Mouse (Mus musculus) layer of hippocampus, adult 8-10 months (tissue): Measurements from ENCODE around the gene Naa20. TPM values are rescaled to one million over a fixed set of nuclear protein-coding genes. Genes with fewer than 3 reads are reported as not detected.
"Not testable (repeated sequence)": the region's sequence is repeated elsewhere in the genome, so short reads cannot be mapped to it uniquely, and the experiment has no call there.

Experiments
- DNase-seq, 2 experiments: peaks; one replicate each; pipeline ENCODE4 v3.0.0; 2022; ENCODE audit warnings: low spot score in 2 of 2
- total RNA-seq, 4 experiments: library from RNA; stranded (reverse); gene quantifications; 2 replicates each; pipeline ENCODE4 v1.2.4; 2022

The Naa20 gene
- total RNA-seq, 4 experiments from 2014 or later = 67.6 to 70.7 (median 69.0) TPM

DNA sequence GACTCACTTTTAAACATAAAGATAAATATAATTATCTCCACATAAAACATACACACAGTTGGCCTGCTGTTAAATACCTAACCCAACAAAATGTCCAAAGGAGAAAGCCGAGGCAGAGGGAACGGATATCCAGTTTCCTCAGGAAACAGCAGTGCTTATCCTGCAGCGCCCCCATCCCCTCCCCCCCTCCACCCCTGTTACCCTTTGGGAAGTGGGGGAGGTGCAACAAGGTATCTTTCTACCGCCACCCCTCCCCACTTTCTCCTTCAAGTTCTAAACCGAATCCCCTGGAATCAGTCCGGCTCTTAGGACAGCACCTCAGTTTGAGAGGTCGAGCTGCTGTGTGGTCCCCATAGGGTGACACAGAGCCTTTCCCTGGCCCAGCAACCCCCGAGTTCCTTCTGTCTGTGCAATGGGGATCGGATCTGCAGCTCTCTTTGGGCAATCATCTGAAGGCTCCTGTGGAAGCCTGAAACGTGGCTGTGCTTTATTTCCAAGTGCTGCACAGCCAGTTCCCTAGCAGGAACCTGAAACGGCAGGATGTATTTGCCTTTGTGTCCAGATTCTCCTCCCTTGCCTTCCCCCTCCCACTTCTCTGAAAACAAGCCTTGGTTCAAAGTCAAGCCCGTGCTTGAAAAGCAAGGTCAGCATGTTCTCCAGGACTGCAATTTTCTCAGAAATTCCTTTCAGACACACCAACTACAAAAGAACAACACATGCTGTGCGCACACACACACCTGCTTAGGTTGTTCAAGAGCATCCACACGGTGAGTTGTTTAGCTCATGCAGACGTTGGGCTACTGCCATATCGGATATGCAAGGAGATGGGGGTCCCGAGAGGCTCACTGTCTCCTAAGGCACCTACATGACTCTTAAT lies 17.6 kb upstream of the Naa20 start:
- no peak for DNase-seq

DNA sequence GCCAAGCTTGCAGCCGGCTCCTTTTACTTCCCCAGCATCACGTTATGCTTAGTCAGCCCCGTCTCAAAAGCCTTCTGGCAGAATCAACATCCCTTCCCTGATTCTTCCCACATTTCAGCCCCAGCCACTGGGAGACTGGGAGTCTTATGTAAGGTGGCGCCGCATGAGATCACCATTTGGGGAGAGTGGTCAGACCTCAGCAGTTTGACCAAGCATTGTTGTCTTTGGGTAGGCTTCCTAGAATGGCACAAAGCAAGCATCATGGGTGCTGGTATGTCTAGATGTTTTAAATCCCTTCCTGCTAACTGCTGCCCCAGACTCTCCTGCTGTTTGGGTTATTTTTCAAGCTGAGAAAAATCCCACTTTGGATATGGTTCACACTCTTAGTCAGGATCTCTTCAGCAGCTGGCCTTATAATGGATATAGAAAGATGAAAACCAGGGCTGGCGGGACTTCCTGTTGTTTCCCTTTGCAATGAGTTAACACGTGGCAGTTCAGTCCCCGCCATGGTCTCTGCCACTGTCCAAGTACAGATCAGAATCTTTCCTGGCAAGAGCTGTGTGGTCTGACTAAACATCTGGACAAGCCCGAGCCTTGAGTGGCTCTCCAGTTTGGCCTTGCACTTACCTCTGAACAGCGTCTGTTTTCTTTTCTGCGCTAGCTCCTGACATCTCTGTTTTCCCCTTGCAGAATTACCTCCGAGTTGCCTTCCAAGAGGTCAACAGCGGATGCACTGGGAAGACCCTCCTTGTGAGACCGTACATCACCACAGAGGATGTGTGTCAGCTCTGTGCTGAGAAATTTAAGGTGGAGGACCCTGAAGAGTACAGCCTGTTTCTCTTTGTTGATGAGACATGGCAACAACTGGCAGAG lies 16.8 kb upstream of the Naa20 start:
- no peak for DNase-seq

DNA sequence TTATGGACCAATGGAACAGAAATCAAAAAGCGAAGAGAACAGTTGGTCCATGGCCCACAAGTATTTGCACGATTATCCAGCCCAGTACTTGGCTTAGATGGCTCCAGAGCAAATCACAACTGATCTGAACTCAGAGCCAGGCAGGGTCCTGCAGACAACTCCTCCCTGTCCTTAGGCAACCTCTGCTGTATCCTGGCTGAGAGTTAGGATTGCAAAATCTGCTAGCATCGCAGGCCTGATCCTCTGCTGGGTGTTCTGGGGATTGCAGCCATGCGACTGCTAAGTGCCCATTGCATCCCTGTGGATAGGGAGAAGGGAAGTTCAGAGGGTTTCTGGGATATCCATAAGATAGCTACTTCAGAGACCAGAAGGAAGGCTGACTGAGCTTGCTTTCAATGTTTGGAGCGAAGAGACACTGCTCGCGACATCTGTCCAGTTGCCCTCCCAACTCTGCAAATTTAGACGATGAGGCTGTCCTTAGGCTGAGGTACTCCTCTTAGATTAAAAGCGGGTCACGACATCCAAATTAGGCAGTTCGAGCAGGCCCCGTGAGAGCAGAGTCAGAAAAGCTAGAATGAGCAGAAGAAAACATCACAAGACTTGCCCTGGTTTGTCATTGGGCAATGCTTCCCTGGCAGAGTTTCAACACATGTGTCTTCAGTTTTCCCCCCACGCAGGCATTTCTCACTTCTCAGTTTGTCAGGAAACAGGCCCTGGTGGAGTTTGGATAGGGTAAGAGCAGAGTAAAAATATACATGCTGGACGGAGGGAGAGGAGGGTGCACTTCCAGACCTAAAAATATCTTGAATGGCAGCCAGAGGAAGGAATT lies 13.7 kb upstream of the Naa20 start:
- DNase-seq = no peak

DNA sequence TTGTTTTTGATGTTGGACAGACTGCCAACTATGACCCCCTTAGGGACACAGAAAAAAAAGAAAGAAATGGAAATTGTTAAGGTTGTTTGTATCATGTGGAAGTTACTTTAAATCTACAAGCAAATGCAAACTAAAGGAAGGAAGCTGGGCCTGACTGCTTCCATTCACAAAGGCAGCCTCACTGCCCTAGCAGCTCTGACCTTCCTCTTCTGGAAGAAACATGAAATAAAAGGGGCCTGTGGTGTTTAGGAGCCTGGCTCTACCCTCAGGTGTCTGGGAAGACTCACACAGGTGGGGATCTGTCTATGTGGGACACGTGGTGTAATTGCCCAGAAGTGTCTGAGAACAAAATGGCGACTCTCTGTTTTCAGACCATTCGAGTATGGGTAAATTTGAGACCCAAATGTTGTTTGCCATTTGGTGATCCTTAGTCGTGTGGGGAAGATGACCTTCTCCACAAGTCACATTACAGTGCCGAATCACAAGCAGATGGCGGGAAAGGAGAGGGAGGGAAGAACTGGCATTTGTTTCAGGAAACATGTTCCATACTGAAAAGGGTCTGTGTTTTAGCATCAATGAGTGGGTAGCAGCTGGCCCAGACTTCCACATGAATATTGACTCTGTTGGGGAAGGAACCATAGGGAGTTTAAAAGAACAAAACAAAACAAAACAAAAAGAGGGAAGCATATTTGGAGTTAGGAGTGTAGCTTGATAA lies 13.0 kb upstream of the Naa20 start:
- peak in 1 of 2 experiments; percentile 46 for DNase-seq

DNA sequence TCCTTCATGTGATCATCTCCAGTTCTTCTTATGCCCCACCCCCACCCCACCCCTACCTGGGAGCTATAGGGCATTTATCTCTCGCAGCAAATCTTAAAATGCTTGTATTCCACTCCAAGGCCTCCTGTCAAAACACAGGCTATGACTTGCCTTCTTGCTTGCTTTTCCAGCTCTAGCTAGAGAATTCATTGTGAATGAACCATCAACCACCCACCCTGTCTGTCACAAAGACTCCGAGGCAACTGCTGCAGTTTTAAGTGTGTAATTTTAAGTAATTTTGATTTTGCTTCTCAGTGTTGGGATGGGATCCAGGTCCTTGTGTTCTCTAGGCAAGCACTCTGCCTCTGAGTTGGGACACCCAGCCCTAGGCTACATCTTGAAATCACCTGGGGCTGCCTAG lies 11.3 kb upstream of the Naa20 start:
- DNase-seq = no peak

DNA sequence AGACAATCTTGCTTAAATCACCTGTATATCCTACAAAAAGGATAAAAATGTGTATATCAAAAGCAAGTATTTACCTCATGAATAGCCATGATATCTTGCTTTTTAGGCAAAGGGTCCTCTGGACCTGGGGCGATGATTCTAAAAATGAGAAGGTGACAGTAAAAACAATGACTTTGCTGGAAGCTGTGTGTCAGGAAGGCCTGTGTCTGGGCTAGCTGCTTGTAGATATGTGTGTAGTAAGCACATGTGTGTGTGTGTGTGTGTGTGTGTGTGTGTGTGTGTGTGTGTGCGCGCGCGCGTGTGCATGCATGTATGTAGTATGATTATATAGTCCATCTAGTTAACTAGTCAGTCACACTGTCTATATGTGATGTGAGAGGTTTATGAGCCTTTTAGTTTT lies 8.1 kb upstream of the Naa20 start:
- DNase-seq = no peak

DNA sequence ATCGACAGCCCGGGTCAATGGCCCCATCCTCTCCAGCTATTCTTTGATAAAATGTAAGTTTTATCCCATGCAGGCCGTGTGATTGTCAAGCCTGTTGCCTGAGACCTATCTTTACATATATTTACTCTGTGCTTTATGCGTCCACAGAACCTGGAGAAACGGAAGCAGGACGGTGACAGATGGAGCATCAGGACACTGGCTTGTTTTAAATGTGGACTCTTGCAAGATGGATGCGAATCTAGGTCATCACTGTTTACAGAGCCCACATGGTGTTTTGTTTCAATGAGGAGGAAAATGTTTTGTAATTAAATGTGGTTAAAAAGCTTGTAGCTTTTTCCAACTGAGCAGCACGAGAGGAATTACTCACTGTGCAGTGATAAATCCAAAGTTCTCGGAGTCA lies 3.8 kb upstream of the Naa20 start:
- DNase-seq = no peak

DNA sequence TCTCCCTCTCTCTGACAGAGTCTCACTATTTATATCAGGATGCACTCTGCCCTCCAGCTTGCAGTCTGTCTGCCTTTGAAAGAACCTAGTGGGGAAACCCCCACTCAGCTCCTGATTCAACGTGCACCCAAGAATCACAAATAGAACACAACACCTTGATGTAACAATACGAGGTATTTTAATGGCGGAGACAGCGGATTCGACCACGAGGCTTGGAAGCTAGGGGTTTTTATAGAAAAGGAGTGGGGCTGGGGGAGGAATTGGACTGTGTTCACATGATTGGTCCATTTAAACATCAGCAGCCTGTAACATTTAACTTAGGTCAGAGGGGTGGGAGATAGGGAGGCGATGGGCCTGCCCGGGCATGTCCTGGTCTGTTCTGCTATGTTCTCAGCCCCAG lies 1.6 kb upstream of the Naa20 start:
- DNase-seq = not testable (repeated sequence)

DNA sequence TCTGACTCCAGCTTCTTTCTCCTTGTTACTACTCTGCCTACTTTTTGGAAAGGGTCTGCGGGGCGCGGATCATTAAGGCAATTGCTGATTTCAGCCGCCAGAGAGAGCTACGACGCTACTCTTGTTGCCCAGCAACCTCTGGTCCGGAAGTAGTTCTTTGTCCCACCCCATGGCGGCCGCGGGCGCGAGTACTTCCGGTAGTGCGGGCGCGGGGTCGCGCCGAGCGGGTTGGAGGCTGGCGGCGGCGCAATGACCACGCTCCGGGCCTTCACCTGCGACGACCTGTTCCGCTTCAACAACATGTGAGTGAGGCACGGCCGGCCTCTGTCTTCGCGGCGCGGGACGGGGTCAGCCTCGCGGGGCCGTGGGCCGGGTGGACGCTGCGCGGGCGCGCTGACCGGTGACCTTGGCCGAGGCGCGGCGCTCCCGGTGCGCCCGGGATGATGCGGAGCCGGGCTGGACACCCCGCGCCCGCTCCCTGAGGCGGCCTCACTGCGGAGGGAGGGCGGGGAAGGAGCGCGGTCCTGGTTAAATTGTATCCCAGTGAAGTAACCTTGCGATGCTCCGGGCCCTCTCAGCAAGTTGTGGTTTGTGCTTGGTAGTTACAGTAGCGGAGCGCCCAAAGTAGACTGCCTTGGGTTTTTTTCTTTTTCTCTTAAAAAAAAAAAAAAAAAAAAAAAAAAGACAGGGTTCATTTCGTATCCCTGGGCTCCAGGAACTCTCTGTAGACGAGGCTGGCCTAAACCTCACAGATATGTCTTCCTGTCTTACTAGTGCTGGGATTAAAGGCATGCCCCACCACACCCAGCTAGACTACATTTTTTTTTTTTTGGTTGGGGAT lies 1.4 kb downstream of the Naa20 start:
- peak; percentile 86 to 90 for DNase-seq

DNA sequence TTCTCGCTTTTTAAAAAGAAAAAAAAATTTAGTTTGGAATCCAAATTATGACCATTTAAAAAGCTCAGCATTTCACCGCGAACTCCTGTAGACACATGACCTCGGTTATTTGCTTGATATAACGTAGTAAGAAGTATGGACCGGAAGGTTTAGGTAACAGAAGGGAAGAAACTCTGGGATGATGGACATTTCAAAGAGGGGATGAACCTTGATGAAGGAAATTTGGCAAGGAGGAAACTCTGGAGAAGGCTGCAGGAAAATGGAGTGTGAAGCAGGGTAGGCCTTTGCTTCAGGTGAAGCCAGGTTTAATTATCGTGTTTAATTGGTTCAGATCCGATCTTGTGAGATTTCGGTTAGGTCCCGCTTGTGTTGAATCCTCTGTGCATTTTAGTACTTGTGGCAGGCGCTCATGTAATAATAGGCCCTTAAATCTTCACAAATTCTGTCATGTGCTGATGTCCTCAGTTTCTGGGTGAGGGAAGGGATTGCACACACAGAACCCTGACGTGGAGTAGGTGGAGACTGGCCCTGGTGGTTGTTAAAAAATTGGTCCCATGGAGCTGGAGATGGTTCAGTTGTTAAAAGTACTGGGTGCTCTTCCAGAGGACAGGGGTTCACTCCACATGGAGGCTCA lies 2.2 kb downstream of the Naa20 start:
- no peak for DNase-seq

DNA sequence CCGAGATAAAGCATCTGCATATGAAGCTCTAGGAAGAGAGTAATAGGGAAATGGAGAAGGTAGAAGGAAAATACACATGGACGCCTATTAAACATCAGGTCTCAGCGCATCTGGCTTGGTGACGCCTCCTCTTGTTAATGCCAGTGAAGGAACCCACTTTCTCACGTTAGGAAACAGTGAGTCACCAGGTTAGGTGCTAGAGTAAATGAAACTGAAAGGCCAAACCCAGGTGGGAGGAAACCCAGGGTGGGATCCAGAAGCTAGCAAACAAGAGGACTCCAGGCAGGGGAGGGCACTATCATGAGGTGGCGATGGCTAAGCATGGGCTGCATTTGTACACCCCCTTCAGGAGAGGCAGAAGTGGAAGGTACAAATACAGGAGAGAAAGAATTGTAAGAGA lies 3.3 kb downstream of the Naa20 start:
- DNase-seq = no peak

DNA sequence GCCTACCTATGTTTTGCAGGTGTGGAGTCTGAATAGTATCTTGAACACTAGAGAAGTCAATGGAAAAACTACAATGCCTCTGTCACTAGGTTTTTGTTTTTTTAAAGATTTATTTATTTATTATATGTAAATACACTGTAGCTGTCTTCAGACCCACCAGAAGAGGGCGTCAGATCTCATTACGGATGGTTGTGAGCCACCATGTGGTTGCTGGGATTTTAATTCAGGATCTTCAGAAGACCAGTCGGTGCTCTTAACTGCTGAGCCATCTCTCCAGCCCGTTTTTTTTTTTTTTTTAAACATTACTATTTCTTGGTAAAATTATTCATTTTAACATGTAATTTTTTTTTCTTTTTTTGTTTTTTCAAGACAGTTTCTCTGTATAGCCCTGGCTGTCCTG lies 4.0 kb downstream of the Naa20 start:
- not testable (repeated sequence) for DNase-seq

DNA sequence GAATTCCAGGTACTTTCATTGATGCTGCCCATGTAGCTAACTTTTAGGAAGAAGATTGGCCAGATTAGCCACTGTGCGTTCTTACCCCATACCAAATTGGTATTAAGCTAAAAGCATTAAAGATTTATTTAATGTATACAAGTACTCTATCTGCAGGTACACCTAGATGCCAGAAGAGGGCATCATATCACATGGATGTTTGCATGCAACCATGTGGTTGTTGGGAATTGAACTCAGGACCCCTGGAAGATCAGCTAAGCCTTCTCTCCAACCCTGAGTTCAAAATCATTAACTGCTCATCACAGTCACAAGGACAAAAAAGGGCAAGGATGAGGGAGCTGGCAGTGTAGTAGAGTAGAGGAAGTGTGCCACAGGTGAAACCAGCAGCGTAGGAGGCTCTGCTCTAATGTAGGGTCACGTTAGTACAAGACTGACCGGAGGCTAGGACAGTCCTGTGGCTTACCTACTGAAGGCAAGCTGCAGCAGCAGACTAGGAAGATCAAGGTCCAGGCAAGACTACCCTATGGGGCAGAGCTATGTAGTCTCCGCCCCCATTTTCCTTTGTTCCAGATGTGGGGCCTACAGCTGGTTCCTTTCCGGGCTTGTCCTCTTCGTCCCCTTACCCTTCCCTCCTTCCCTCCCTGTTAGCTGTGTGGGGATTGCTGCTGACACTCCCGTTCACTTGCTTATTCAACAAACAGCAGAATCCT lies 19.2 kb downstream of the Naa20 start:
- DNase-seq = no peak

DNA sequence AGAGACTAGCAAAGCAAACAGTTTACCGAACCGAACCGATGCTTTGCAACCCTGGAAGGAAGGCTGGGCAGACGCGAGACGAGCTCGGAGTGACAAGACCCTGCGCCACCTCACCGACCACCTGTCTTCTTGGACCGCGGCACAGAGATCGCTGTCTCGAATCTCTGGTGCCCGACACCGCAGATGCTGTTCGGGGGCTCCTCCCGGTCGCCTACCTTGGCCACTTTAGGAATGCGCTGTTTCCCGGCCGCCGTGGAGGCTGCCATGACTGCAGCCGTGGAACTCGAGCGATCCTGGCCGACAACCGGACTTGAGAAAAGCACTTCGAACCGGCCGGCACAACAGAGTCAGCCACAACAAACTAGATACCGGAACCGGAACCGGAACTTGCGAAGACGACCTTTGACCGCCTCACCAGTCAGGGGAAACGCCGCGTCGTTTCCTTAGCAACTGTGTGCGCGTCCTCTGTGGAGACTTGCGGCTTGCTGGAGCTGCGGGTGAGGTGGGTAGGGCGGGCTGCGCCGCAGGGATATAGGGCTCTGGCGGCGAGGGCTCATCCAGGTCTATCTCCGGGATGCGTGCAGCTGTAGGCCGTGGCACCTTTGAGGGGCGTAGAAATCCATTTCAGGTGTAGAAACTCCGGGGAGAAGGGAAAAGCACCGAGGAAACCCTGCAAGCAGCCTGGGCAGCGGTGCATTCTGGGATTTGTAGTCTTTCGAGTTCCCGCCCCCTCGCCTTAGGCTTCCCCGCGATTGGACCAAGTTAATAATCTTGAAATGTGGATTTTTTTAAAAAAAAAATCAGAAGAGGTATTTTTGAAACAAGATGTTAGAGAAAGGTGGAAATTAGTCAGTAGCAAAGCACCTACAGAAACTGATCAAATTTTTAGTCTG lies 32.7 kb downstream of the Naa20 start, which contains the start of the genes Cfap61 and Crnkl1:
Gene Cfap61, plus strand, starts transcription at position 446 of the 893 bp plus-strand sequence.
Gene Crnkl1, minus strand, starts transcription at position 676 of the 893 bp plus-strand sequence.
- DNase-seq = peak; percentile 93

DNA sequence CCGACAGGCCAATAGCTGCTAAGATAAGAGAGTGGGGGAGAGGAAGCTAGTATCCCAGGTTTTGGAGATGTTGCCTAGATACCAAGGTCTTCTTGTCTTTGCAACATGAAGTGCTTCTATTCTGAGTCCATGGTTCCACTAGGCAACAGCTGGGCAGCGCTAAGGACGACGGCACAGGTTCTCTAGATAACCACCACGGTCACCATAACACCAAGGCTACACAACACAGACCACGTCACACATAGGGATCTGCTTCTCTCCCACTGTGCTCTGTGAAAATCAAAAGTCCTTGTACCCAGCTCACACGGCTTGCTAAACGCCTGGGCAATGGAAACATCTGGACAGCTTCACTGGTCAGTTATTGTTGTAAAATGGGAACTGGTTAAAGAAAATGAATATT lies 35.1 kb downstream of the Naa20 start:
- DNase-seq = no peak

DNA sequence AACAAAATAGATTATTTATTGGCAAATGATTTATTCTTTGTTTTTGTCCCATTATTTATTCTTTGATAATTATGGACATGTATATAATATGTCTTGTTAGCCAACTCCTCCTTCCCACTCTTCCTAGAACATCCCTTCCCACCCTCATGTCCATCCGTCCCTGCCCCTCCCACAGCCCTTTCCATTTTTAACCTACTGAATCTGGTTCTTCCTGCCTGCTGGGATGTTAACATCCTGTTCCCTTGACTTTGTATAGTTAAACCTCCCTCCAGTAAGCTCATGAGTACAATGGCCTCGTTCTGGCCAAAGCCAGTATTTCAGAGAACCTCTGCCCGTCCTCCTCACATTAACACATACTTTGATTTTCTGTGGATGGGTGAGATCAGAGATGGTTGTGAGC lies 39.5 kb downstream of the Naa20 start:
- DNase-seq = no peak

DNA sequence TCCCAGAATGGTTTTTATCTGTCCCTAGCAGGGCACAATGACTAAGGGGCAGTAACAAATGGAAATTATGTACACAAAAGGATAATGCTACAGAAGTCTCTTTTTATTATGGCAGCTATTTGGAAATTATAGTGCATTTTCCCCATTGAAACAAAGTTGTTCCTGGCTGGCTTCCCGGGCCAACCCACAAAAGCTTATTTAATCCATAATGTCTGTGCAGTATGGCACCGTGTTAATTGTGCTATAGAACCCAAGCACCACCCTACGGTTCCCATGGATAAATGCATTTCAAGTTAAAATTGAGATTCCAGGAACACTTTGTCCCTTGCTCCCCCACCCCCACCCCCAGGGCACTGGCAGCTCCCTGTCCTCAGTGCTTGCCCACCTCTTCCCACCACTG lies 42.4 kb downstream of the Naa20 start:
- DNase-seq = no peak
